Mouse (Mus musculus): Measurements from ENCODE around the gene Capn7. TPM values are rescaled to one million over a fixed set of nuclear protein-coding genes. Genes with fewer than 3 reads are reported as not detected.

Gene Capn7
- polyA plus RNA-seq, 1 experiment from 2014 or later, result 37.8 TPM

- Histone ChIP-seq H3K27ac (no peak overlapping the region), H3K4me3 (replicated peaks) (no peak overlapping the region), H3K9ac (no peak overlapping the region), H3K4me2 (no peak overlapping the region), H3K36me3 (no peaks in the 10 kb centered on the region), H3K4me1 (peaks cover 11% of the 10 kb centered on the region; the same call in 1 of the 2 replicates), H3K9me3 (no peaks in the 10 kb centered on the region), H3K27me3 (replicated peaks) (no peaks in the 10 kb centered on the region)
- 88% methylated on average over 3 of the region's 3 CpGs for WGBS
- ATAC-seq (ENCODE audit: insufficient read depth, low FRiP score, low read depth), result no peak
Measured at GRCm38 (mm10) chr14:31399271-31399670, 62.8 kb downstream of the Capn7 start.

DNA sequence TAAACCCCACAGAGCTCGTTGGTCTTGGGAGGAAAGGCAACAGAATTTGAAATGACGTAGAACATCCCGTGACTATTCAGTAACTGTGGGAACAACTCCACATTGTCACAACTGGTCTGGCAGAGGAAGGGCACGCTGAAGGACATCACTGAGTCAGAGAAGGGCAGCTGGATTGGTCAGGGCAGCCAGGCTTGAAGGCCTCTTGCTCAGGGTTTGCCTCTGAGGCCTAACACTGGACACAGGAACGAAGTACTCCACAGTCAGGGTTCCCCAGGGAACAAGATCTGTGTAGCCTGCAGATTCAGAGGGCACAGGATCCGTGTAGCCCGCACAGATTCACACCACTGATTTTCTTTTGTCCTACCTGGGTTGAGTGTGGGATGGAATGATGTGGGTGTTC, 63.8 kb downstream of the Capn7 start:
- Histone ChIP-seq H3K9ac (no peak overlapping the region), H3K4me3 (replicated peaks) (no peak overlapping the region), H3K36me3 (no peaks in the 10 kb centered on the region), H3K27ac (no peak overlapping the region), H3K4me2 (no peak overlapping the region), H3K9me3 (no peaks in the 10 kb centered on the region), H3K4me1 (peaks cover 10% of the 10 kb centered on the region; the same call in 1 of the 2 replicates), H3K27me3 (replicated peaks) (no peaks in the 10 kb centered on the region)
- 81% methylated on average over 7 of the region's 7 CpGs for WGBS
- no peak for ATAC-seq (ENCODE audit: insufficient read depth, low FRiP score, low read depth)

DNA sequence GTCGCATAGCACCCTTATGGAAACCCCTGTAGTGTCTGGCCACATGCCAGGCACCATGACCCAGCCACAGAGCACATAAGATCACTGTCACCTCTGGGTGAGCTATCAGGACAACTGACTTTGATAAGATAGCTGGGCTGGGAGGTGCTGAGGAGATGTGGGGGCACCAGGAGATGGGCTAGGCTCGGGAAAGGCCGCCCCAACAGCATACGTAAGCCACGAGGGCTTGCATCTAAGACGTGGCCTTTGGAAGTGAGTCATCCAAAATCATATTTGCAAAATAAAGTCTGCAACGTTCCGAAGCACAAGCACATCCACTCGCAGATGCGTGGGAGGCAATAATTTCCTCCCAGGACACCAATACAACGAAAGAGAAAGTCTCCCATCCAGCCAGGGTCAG, 64.5 kb downstream of the Capn7 start:
- H3K9ac ChIP-seq, result no peak overlapping the region
- ATAC-seq (ENCODE audit: insufficient read depth, low FRiP score, low read depth), result no peak
- H3K36me3 ChIP-seq, result no peaks in the 10 kb centered on the region
- H3K27me3 ChIP-seq (replicated peaks), result no peaks in the 10 kb centered on the region
- peak overlapping the region; percentile 40; the same call in 1 of the 2 replicates for H3K27ac ChIP-seq
- no peak overlapping the region for H3K4me2 ChIP-seq
- no peak overlapping the region for H3K4me3 ChIP-seq (replicated peaks)
- H3K4me1 ChIP-seq, result peaks cover 10% of the 10 kb centered on the region; the same call in 1 of the 2 replicates
- H3K9me3 ChIP-seq, result no peaks in the 10 kb centered on the region
- 60% methylated on average over 11 of the region's 11 CpGs for WGBS

DNA sequence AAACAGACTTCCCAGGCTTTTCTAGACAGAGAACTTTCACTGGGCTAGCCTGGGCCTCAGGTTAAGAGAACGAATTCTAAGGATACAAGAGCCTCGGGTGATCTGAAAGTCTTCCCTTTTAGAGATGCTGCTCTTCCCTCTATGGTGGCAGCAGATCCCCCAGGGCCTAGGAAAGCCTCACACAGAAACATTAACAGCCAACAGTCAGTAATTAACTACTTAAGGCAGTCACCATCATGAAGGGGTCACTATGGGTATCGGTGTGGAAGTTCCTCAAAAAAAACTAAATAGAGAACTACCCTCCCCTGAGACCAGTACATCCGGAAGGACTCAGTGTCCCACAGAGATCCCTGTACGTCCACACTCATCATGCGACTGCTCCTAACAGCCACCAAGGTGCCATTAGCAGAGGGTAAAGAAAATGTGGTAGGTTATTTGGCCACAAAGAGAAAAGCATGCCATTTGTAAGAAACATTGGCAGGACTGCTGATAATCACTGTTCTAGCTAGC, 65.5 kb downstream of the Capn7 start:
- H3K4me1 ChIP-seq, result peaks cover 10% of the 10 kb centered on the region; the same call in 1 of the 2 replicates
- H3K9me3 ChIP-seq, result no peaks in the 10 kb centered on the region
- H3K36me3 ChIP-seq, result no peaks in the 10 kb centered on the region
- ATAC-seq (ENCODE audit: insufficient read depth, low FRiP score, low read depth), result no peak
- WGBS, result 79% methylated on average over 6 of the region's 6 CpGs
- no peaks in the 10 kb centered on the region for H3K27me3 ChIP-seq (replicated peaks)
- H3K4me2 ChIP-seq, result no peak overlapping the region
- no peak overlapping the region for H3K4me3 ChIP-seq (replicated peaks)
- H3K27ac ChIP-seq, result 0 out of 2 replicates have a peak overlapping the region, but pooled peaks have one; percentile 58
- no peak overlapping the region for H3K9ac ChIP-seq

GRCm38 (mm10) chr14:31402693-31403092, 66.3 kb downstream of the Capn7 start:
- WGBS, result 75% methylated on average over 5 of the region's 5 CpGs
- Histone ChIP-seq H3K9me3 (no peaks in the 10 kb centered on the region), H3K27ac (no peak overlapping the region), H3K27me3 (replicated peaks) (no peaks in the 10 kb centered on the region), H3K36me3 (no peaks in the 10 kb centered on the region), H3K9ac (no peak overlapping the region), H3K4me3 (replicated peaks) (no peak overlapping the region), H3K4me1 (peaks cover 10% of the 10 kb centered on the region; the same call in 1 of the 2 replicates), H3K4me2 (no peak overlapping the region)
- no peak for ATAC-seq (ENCODE audit: insufficient read depth, low FRiP score, low read depth)

DNA sequence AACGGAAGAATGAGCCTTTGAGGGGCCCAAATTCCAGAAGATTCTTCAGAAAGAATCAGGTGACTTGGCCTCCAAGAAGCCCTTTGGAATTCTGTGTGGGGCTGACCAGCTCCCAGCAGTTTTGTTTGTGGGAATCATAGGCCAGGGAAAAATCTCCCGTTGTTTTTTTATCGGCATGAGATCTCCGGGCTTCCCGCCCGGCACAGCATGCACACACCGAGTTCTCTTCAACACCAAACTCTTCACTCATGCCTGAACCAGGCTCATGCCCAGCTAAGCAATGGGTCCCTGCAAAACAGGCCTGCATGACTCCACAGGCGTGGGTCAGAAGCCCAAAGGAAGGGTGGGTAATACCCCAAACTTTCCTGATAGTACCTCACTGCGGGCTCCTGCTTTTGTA, 67.1 kb downstream of the Capn7 start:
- Histone ChIP-seq H3K4me3 (replicated peaks) (no peak overlapping the region), H3K4me1 (peaks cover 10% of the 10 kb centered on the region; the same call in 1 of the 2 replicates), H3K4me2 (no peak overlapping the region), H3K27me3 (replicated peaks) (no peaks in the 10 kb centered on the region), H3K9ac (no peak overlapping the region), H3K9me3 (no peaks in the 10 kb centered on the region), H3K27ac (no peak overlapping the region), H3K36me3 (no peaks in the 10 kb centered on the region)
- WGBS, result 56% methylated on average over 9 of the region's 9 CpGs
- no peak for ATAC-seq (ENCODE audit: insufficient read depth, low FRiP score, low read depth)

GRCm38 (mm10) chr14:31403995-31404394, 67.6 kb downstream of the Capn7 start:
- H3K9me3 ChIP-seq, result no peaks in the 10 kb centered on the region
- H3K4me2 ChIP-seq, result no peak overlapping the region
- no peak overlapping the region for H3K27ac ChIP-seq
- no peaks in the 10 kb centered on the region for H3K27me3 ChIP-seq (replicated peaks)
- 54% methylated on average over 8 of the region's 8 CpGs for WGBS
- H3K36me3 ChIP-seq, result no peaks in the 10 kb centered on the region
- peaks cover 10% of the 10 kb centered on the region; the same call in 1 of the 2 replicates for H3K4me1 ChIP-seq
- no peak overlapping the region for H3K4me3 ChIP-seq (replicated peaks)
- no peak overlapping the region for H3K9ac ChIP-seq
- ATAC-seq (ENCODE audit: insufficient read depth, low FRiP score, low read depth), result peak; percentile 76; the same call in 1 of the 2 replicates

- Histone ChIP-seq H3K9me3 (no peaks in the 10 kb centered on the region), H3K4me2 (no peak overlapping the region), H3K4me3 (replicated peaks) (no peak overlapping the region), H3K27me3 (replicated peaks) (no peaks in the 10 kb centered on the region), H3K9ac (no peak overlapping the region), H3K4me1 (peaks cover 10% of the 10 kb centered on the region; the same call in 1 of the 2 replicates), H3K27ac (no peak overlapping the region), H3K36me3 (no peaks in the 10 kb centered on the region)
- ATAC-seq (ENCODE audit: insufficient read depth, low FRiP score, low read depth), result no peak
- WGBS, result 91% methylated on average over 4 of the region's 4 CpGs
Measured at GRCm38 (mm10) chr14:31404663-31405062, 68.2 kb downstream of the Capn7 start.

DNA sequence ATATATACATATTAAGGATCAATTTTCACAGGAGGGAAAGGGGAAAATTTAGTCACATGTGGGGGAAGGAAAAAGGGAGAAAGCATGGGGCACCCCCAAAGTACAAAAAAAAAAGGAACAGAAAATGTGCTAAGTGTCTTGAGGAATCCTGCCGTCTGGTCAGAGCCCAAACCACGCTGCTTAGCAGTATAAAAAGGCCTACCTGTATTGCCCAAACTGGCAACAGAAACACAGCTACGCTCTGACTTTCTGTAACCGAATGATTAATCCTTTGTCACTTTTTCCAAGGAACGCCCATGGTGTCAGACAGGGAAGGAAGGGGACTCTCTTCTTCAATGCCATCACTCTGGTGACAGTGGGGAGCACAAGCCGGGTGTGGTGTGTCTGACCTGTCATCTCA, 69.2 kb downstream of the Capn7 start:
- Histone ChIP-seq H3K9ac (no peak overlapping the region), H3K4me1 (peaks cover 10% of the 10 kb centered on the region; the same call in 1 of the 2 replicates), H3K27ac (no peak overlapping the region), H3K4me2 (no peak overlapping the region), H3K36me3 (no peaks in the 10 kb centered on the region), H3K9me3 (no peaks in the 10 kb centered on the region), H3K27me3 (replicated peaks) (no peaks in the 10 kb centered on the region), H3K4me3 (replicated peaks) (no peak overlapping the region)
- 82% methylated on average over 6 of the region's 6 CpGs for WGBS
- no peak for ATAC-seq (ENCODE audit: insufficient read depth, low FRiP score, low read depth)

GRCm38 (mm10) chr14:31406154-31406810, 69.8 kb downstream of the Capn7 start:
- Histone ChIP-seq H3K36me3 (no peaks in the 10 kb centered on the region), H3K4me1 (peaks cover 7% of the 10 kb centered on the region; the same call in 1 of the 2 replicates), H3K4me2 (no peak overlapping the region), H3K9ac (no peak overlapping the region), H3K9me3 (no peaks in the 10 kb centered on the region), H3K27me3 (replicated peaks) (no peaks in the 10 kb centered on the region), H3K27ac (no peak overlapping the region), H3K4me3 (replicated peaks) (no peak overlapping the region)
- no peak for ATAC-seq (ENCODE audit: insufficient read depth, low FRiP score, low read depth)
- WGBS, result 86% methylated on average over 12 of the region's 12 CpGs

DNA sequence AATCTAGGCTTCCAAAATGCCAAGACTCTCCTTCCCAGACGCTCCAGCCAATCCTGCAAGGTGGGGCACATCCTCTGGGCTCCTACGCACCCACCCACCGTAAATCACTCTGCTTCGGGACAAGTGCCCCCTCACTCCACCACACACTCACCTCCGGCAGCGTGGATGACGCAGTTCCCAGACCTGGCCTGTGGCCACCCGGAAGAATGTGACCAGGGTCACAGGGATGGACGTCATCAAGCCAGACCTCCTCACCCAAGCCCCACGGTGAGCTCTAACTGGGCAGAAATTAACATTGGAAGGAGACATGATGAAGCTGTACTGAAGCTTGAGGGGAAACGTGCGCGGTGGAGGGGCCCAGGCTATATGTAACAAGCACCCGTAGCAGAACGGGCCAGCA, 70.8 kb downstream of the Capn7 start:
- Histone ChIP-seq H3K36me3 (no peaks in the 10 kb centered on the region), H3K4me3 (replicated peaks) (no peak overlapping the region), H3K9me3 (no peaks in the 10 kb centered on the region), H3K9ac (no peak overlapping the region), H3K27ac (no peak overlapping the region), H3K27me3 (replicated peaks) (no peaks in the 10 kb centered on the region), H3K4me2 (no peak overlapping the region), H3K4me1 (peaks cover 7% of the 10 kb centered on the region; the same call in 1 of the 2 replicates)
- no peak for ATAC-seq (ENCODE audit: insufficient read depth, low FRiP score, low read depth)
- 65% methylated on average over 15 of the region's 15 CpGs for WGBS

GRCm38 (mm10) chr14:31407911-31408604, 71.6 kb downstream of the Capn7 start:
- 74% methylated on average over 6 of the region's 6 CpGs for WGBS

More at GRCm38 (mm10) chr14:31407911-31408604, 71.6 kb downstream of the Capn7 start:
- no peak overlapping the region for H3K4me2 ChIP-seq
- H3K36me3 ChIP-seq, result no peaks in the 10 kb centered on the region
- ATAC-seq (ENCODE audit: insufficient read depth, low FRiP score, low read depth), result no peak
- no peaks in the 10 kb centered on the region for H3K9me3 ChIP-seq
- peaks cover 12% of the 10 kb centered on the region for H3K4me1 ChIP-seq
- no peak overlapping the region for H3K27ac ChIP-seq
- no peak overlapping the region for H3K9ac ChIP-seq
- no peaks in the 10 kb centered on the region for H3K27me3 ChIP-seq (replicated peaks)
- no peak overlapping the region for H3K4me3 ChIP-seq (replicated peaks)

Data from stomach, embryonic 15.5 days (tissue).